Mouse (Mus musculus) CH12.LX (cell line): ENCODE measurements around the gene Zbtb21.

ENCODE experiments used
- HCFC1 ChIP-seq: IDR thresholded peaks from 2 replicates; pipeline ENCODE4 v1.6.1; 2012; ENCODE audit warnings: low read depth, mild to moderate bottlenecking, inconsistent platforms, low read length, improper control_type of control experiment
- JUND ChIP-seq: conservative IDR thresholded peaks from 2 replicates; pipeline ENCODE4 v1.6.1; 2011; ENCODE audit warnings: low read depth, low read length, improper control_type of control experiment
- NELFE ChIP-seq: IDR thresholded peaks from 2 replicates; pipeline ENCODE4 v1.6.1; 2011; ENCODE audit warnings: low read depth, low read length, improper control_type of control experiment
- NRF1 ChIP-seq: IDR thresholded peaks from 2 replicates; pipeline ENCODE4 v1.6.1; 2014; ENCODE audit warnings: low read depth, mild to moderate bottlenecking, inconsistent platforms, low read length, improper control_type of control experiment, moderate library complexity
- ZNF384 ChIP-seq: IDR thresholded peaks from 2 replicates; pipeline ENCODE4 v1.6.1; 2012; ENCODE audit warnings: low read depth, low read length, improper control_type of control experiment, inconsistent platforms

DNA sequence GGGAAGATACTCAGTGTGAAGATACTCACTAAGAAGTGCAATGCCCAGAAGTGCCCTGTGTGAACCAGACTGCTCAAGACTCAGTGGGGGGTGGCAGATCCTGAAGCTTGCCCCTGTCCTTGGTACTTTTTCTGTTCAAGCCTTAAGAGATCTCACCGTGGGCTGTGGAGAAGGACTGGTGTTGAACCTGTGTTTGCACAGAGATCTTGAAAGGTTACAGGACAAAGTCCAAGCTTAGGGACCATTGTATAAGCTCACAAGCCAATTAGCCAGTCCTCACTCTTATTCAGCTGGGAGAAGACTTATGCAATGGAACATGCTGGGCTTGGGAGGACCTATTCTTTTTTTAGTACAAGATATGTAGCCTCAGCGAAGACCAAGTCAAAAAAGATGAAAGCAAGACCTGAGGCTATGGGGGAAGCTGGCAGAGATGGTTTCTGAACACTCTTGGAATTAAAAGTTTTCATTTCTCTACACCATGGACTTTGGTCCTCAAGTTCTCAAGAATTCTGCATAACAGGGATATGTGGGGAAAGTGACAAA is 56.9 kb downstream of the Zbtb21 start:
- TF ChIP-seq NELFE (no peak), JUND (no peak), ZNF384 (no peak), NRF1 (no peak), HCFC1 (no peak)
